Mouse (Mus musculus) G1E (cell line): ENCODE data around the gene Rit1.

Experiments
- CTCF ChIP-seq: IDR thresholded peaks from 2 replicates; pipeline ENCODE4 v1.5.1; 2012; ENCODE audit warnings: low read depth, low read length, inconsistent platforms, mixed read lengths
- GATA1 ChIP-seq: IDR thresholded peaks from 2 replicates; pipeline ENCODE4 v1.6.1; 2012; ENCODE audit warnings: borderline replicate concordance, low read length, inconsistent platforms, mixed read lengths
- TAL1 ChIP-seq: conservative IDR thresholded peaks from 2 replicates; pipeline ENCODE4 v1.6.1; 2012; ENCODE audit warnings: low read depth, low read length, inconsistent platforms, mixed read lengths

DNA sequence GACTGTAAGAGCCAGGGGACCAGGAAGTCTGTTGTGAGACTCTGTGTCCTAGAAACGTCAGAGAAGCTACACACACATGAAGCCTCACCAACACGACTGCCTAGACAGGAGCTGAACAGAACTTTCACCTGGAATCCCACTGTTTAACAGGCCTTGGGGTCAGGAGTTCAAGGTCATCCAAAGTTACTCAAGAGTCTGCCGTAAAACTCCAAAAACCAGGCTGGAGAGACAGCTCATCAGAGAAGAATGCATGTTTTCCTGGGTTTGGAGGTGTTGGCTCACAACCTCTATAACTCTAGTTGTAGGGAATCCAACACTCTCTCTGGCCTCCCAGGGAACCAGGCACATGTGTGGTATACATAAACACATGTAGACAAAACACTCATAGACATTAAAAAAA lies 38.9 kb downstream of the Rit1 start:
- TF ChIP-seq CTCF (no peak), GATA1 (no peak), TAL1 (no peak)
